Mouse (Mus musculus) ES-E14 (cell line): ENCODE measurements around the gene Pclo.

Experiments
- CHD2 ChIP-seq: IDR thresholded peaks from 2 replicates; pipeline ENCODE4 v1.6.1; 2014; ENCODE audit warnings: mild to moderate bottlenecking, low read depth, low read length, inconsistent platforms
- HCFC1 ChIP-seq: IDR thresholded peaks from 2 replicates; pipeline ENCODE4 v1.6.1; 2012; ENCODE audit warnings: low read length, inconsistent platforms, borderline replicate concordance; ENCODE audit not compliant: insufficient read depth
- MAFK ChIP-seq: IDR thresholded peaks from 2 replicates; pipeline ENCODE4 v1.6.1; 2014; ENCODE audit warnings: mild to moderate bottlenecking, low read depth, low read length, inconsistent platforms; ENCODE audit not compliant: insufficient read depth
- ZC3H11A ChIP-seq: IDR thresholded peaks from 2 replicates; pipeline ENCODE4 v1.6.1; 2012; ENCODE audit warnings: low read depth, mild to moderate bottlenecking, inconsistent platforms, low read length, borderline replicate concordance

- TF ChIP-seq CHD2 (no peak), ZC3H11A (no peak), MAFK (no peak), HCFC1 (no peak)
Observed at GRCm38 (mm10) chr5:14641260-14641659, 126.5 kb downstream of the Pclo start.
